Mouse (Mus musculus) cerebellum, adult 2 months (tissue): Measurements from ENCODE around the gene Abhd8.

Experiments
- CTCF ChIP-seq: fragments of 200-500 bp; IDR thresholded peaks from 2 replicates; pipeline ENCODE4 v1.5.1; 2011; ENCODE audit warnings: low read depth, mild to moderate bottlenecking, control low read depth, low read length, moderate library complexity, borderline replicate concordance; ENCODE audit not compliant: insufficient read depth
- POLR2A ChIP-seq: fragments of 200-500 bp; IDR thresholded peaks from 2 replicates; pipeline ENCODE4 v1.6.1; 2011; ENCODE audit warnings: low read length, control low read depth, borderline replicate concordance; ENCODE audit not compliant: insufficient read depth

GRCm38 (mm10) chr8:71407441-71407840, 56.0 kb downstream of the Abhd8 start:
- TF ChIP-seq POLR2A (no peak), CTCF (no peak)
